Mouse (Mus musculus): Measurements from ENCODE around the gene Thsd7b. TPM values are rescaled to one million over a fixed set of nuclear protein-coding genes. Genes with fewer than 3 reads are reported as not detected.

Gene Thsd7b
- total RNA-seq, 2 experiments from 2014 or later, result 0.12 TPM; not detected in 1

GRCm38 (mm10) chr1:129516379-129516778 lies 243.3 kb downstream of the Thsd7b start:
- no peak for ATAC-seq (replicated peaks; ENCODE audit: poor library complexity)

GRCm38 (mm10) chr1:129519751-129520150 lies 246.6 kb downstream of the Thsd7b start:
- no peak for ATAC-seq (replicated peaks; ENCODE audit: poor library complexity)

GRCm38 (mm10) chr1:129526967-129527366 lies 253.9 kb downstream of the Thsd7b start:
- no peak for ATAC-seq (replicated peaks; ENCODE audit: poor library complexity)

GRCm38 (mm10) chr1:129532206-129532605 lies 259.1 kb downstream of the Thsd7b start:
- ATAC-seq (replicated peaks; ENCODE audit: poor library complexity), result no peak

GRCm38 (mm10) chr1:129538508-129538907 lies 265.4 kb downstream of the Thsd7b start:
- no peak for ATAC-seq (replicated peaks; ENCODE audit: poor library complexity)

- no peak for ATAC-seq (replicated peaks; ENCODE audit: poor library complexity)
Measured at GRCm38 (mm10) chr1:129538970-129539369, 265.9 kb downstream of the Thsd7b start.

GRCm38 (mm10) chr1:129540751-129541150 lies 267.6 kb downstream of the Thsd7b start:
- ATAC-seq (replicated peaks; ENCODE audit: poor library complexity), result no peak

- peak; percentile 96 for ATAC-seq (replicated peaks; ENCODE audit: poor library complexity)
Measured at GRCm38 (mm10) chr1:129542563-129543146, 269.6 kb downstream of the Thsd7b start.

- ATAC-seq (replicated peaks; ENCODE audit: poor library complexity), result peak; percentile 8; the same call in 1 of the 2 replicates
Measured at GRCm38 (mm10) chr1:129543169-129543568, 270.1 kb downstream of the Thsd7b start.

- no peak for ATAC-seq (replicated peaks; ENCODE audit: poor library complexity)
Measured at GRCm38 (mm10) chr1:129558054-129558453, 285.0 kb downstream of the Thsd7b start.

GRCm38 (mm10) chr1:129559137-129559536 lies 286.0 kb downstream of the Thsd7b start:
- no peak for ATAC-seq (replicated peaks; ENCODE audit: poor library complexity)

GRCm38 (mm10) chr1:129559812-129560211 lies 286.7 kb downstream of the Thsd7b start:
- ATAC-seq (replicated peaks; ENCODE audit: poor library complexity), result peak; percentile 65

GRCm38 (mm10) chr1:129562707-129563106 lies 289.6 kb downstream of the Thsd7b start:
- ATAC-seq (replicated peaks; ENCODE audit: poor library complexity), result no peak

- ATAC-seq (replicated peaks; ENCODE audit: poor library complexity), result no peak
Measured at GRCm38 (mm10) chr1:129570522-129570921, 297.4 kb downstream of the Thsd7b start.

GRCm38 (mm10) chr1:129579955-129580354 lies 306.9 kb downstream of the Thsd7b start:
- ATAC-seq (replicated peaks; ENCODE audit: poor library complexity), result no peak

GRCm38 (mm10) chr1:129586635-129587034 lies 313.5 kb downstream of the Thsd7b start:
- no peak for ATAC-seq (replicated peaks; ENCODE audit: poor library complexity)

GRCm38 (mm10) chr1:129589366-129590002 lies 316.4 kb downstream of the Thsd7b start:
- ATAC-seq (replicated peaks; ENCODE audit: poor library complexity), result no peak

- ATAC-seq (replicated peaks; ENCODE audit: poor library complexity), result no peak
Measured at GRCm38 (mm10) chr1:129595447-129595846, 322.3 kb downstream of the Thsd7b start.

- ATAC-seq (replicated peaks; ENCODE audit: poor library complexity), result no peak
Measured at GRCm38 (mm10) chr1:129600933-129601332, 327.8 kb downstream of the Thsd7b start.

GRCm38 (mm10) chr1:129602284-129602683 lies 329.2 kb downstream of the Thsd7b start:
- no peak for ATAC-seq (replicated peaks; ENCODE audit: poor library complexity)

- ATAC-seq (replicated peaks; ENCODE audit: poor library complexity), result peak; percentile 55
Measured at GRCm38 (mm10) chr1:129608395-129608794, 335.3 kb downstream of the Thsd7b start.

- peak; percentile 92 for ATAC-seq (replicated peaks; ENCODE audit: poor library complexity)
Measured at GRCm38 (mm10) chr1:129616080-129616479, 343.0 kb downstream of the Thsd7b start.

Measured in megakaryocyte progenitor cell, adult 5-6 weeks (primary cell).